Mouse (Mus musculus): ENCODE data around the gene Aoc3. TPM values are rescaled to one million over a fixed set of nuclear protein-coding genes. Genes with fewer than 3 reads are reported as not detected.
"Not testable (repeated sequence)": the region's sequence is repeated elsewhere in the genome, so short reads cannot be mapped to it uniquely, and the experiment has no call there.

Aoc3 gene
- polyA plus RNA-seq, 1 experiment from 2014 or later = 0.97 TPM

GRCm38 (mm10) chr11:101355916-101356315, 25.5 kb downstream of the Aoc3 start:
- Histone ChIP-seq H3K9ac (no peak overlapping the region), H3K27ac (no peak overlapping the region), H3K9me3 (replicated peaks) (no peaks in the 10 kb centered on the region), H3K4me1 (peaks cover 21% of the 10 kb centered on the region), H3K4me3 (replicated peaks) (no peak overlapping the region), H3K4me2 (no peak overlapping the region), H3K36me3 (no peaks in the 10 kb centered on the region), H3K27me3 (no peaks in the 10 kb centered on the region)
- WGBS = 86% methylated on average over 2 of the region's 2 CpGs
- ATAC-seq (replicated peaks; ENCODE audit: low FRiP score) = no peak

GRCm38 (mm10) chr11:101357505-101358182, 27.2 kb downstream of the Aoc3 start:
- Histone ChIP-seq H3K36me3 (no peaks in the 10 kb centered on the region), H3K9ac (no peak overlapping the region), H3K27me3 (no peaks in the 10 kb centered on the region), H3K4me1 (peaks cover 25% of the 10 kb centered on the region), H3K4me3 (replicated peaks) (no peak overlapping the region), H3K9me3 (replicated peaks) (no peaks in the 10 kb centered on the region), H3K4me2 (no peak overlapping the region), H3K27ac (no peak overlapping the region)
- no peak for ATAC-seq (replicated peaks; ENCODE audit: low FRiP score)
- 83% methylated on average over 3 of the region's 3 CpGs for WGBS

GRCm38 (mm10) chr11:101359776-101360175, 29.4 kb downstream of the Aoc3 start:
- Histone ChIP-seq H3K4me1 (peaks cover 32% of the 10 kb centered on the region), H3K9ac (no peak overlapping the region), H3K9me3 (replicated peaks) (no peaks in the 10 kb centered on the region), H3K4me3 (replicated peaks) (no peak overlapping the region), H3K4me2 (no peak overlapping the region), H3K36me3 (no peaks in the 10 kb centered on the region), H3K27ac (peak overlapping the region; percentile 64), H3K27me3 (no peaks in the 10 kb centered on the region)
- ATAC-seq (replicated peaks; ENCODE audit: low FRiP score) = no peak
- 61% methylated on average over 9 of the region's 9 CpGs for WGBS

GRCm38 (mm10) chr11:101360651-101361113, 30.3 kb downstream of the Aoc3 start:
- 0 out of 2 replicates have a peak, but pooled peaks have one; percentile 26 for ATAC-seq (replicated peaks; ENCODE audit: low FRiP score)
- Histone ChIP-seq H3K4me1 (peaks cover 32% of the 10 kb centered on the region), H3K4me2 (no peak overlapping the region), H3K9ac (no peak overlapping the region), H3K36me3 (no peaks in the 10 kb centered on the region), H3K4me3 (replicated peaks) (no peak overlapping the region), H3K27me3 (no peaks in the 10 kb centered on the region), H3K9me3 (replicated peaks) (no peaks in the 10 kb centered on the region), H3K27ac (peak overlapping the region; percentile 64)
- 36% methylated on average over 3 of the region's 3 CpGs for WGBS

GRCm38 (mm10) chr11:101364531-101364931, 34.1 kb downstream of the Aoc3 start:
- Histone ChIP-seq H3K4me1 (peaks cover 30% of the 10 kb centered on the region), H3K27ac (peak overlapping the region; percentile 52), H3K9me3 (replicated peaks) (no peaks in the 10 kb centered on the region), H3K27me3 (no peaks in the 10 kb centered on the region), H3K4me3 (replicated peaks) (no peak overlapping the region), H3K4me2 (no peak overlapping the region), H3K9ac (no peak overlapping the region), H3K36me3 (no peaks in the 10 kb centered on the region)
- no peak for ATAC-seq (replicated peaks; ENCODE audit: low FRiP score)
- WGBS = 78% methylated on average over 5 of the region's 5 CpGs

GRCm38 (mm10) chr11:101367326-101367935, 37.0 kb downstream of the Aoc3 start, which contains the start of gene G6pc:
Gene G6pc (plus strand): TSS chr11:101367561.
- ATAC-seq (replicated peaks; ENCODE audit: low FRiP score) = no peak
- no peak within 1 kb of the TSS for H3K4me2 ChIP-seq
- no peaks in the 10 kb centered on the region for H3K36me3 ChIP-seq
- no peak within 1 kb of the TSS for H3K27ac ChIP-seq
- no peaks in the 10 kb centered on the region for H3K9me3 ChIP-seq (replicated peaks)
- peaks cover 7% of the 10 kb centered on the region for H3K4me1 ChIP-seq
- no peaks in the 10 kb centered on the region for H3K27me3 ChIP-seq
- WGBS = 86% methylated on average over 8 of the region's 8 CpGs
- no peak within 1 kb of the TSS for H3K4me3 ChIP-seq (replicated peaks)
- H3K9ac ChIP-seq = no peak within 1 kb of the TSS

GRCm38 (mm10) chr11:101370141-101370540, 39.7 kb downstream of the Aoc3 start:
- Histone ChIP-seq H3K9ac (no peak overlapping the region), H3K4me2 (no peak overlapping the region), H3K4me1 (no peaks in the 10 kb centered on the region), H3K27me3 (no peaks in the 10 kb centered on the region), H3K27ac (no peak overlapping the region), H3K4me3 (replicated peaks) (no peak overlapping the region), H3K36me3 (no peaks in the 10 kb centered on the region), H3K9me3 (replicated peaks) (no peaks in the 10 kb centered on the region)
- no peak for ATAC-seq (replicated peaks; ENCODE audit: low FRiP score)
- WGBS = 73% methylated on average over 5 of the region's 5 CpGs

GRCm38 (mm10) chr11:101374421-101374938, 44.1 kb downstream of the Aoc3 start:
- 73% methylated on average over 7 of the region's 7 CpGs for WGBS

GRCm38 (mm10) chr11:101378196-101378595, 47.8 kb downstream of the Aoc3 start:
- not testable (repeated sequence) for H3K4me1 ChIP-seq; H3K4me3 ChIP-seq (replicated peaks); H3K27ac ChIP-seq; H3K9me3 ChIP-seq (replicated peaks); H3K27me3 ChIP-seq; H3K9ac ChIP-seq; H3K36me3 ChIP-seq; H3K4me2 ChIP-seq; ATAC-seq (replicated peaks; ENCODE audit: low FRiP score)
- WGBS = 93% methylated on average over 8 of the region's 8 CpGs

More at GRCm38 (mm10) chr11:101374421-101374938, 44.1 kb downstream of the Aoc3 start:
- H3K4me3 ChIP-seq (replicated peaks) = no peak overlapping the region
- H3K4me2 ChIP-seq = no peak overlapping the region
- H3K4me1 ChIP-seq = no peaks in the 10 kb centered on the region
- H3K36me3 ChIP-seq = no peaks in the 10 kb centered on the region
- no peak for ATAC-seq (replicated peaks; ENCODE audit: low FRiP score)
- H3K9ac ChIP-seq = no peak overlapping the region
- H3K27ac ChIP-seq = no peak overlapping the region
- no peaks in the 10 kb centered on the region for H3K27me3 ChIP-seq
- no peaks in the 10 kb centered on the region for H3K9me3 ChIP-seq (replicated peaks)

GRCm38 (mm10) chr11:101378926-101379325, 48.5 kb downstream of the Aoc3 start:
- ATAC-seq (replicated peaks; ENCODE audit: low FRiP score) = no peak
- Histone ChIP-seq H3K9ac (no peak overlapping the region), H3K27ac (no peak overlapping the region), H3K27me3 (no peaks in the 10 kb centered on the region), H3K4me3 (replicated peaks) (no peak overlapping the region), H3K4me1 (peaks cover 4% of the 10 kb centered on the region), H3K4me2 (no peak overlapping the region), H3K36me3 (no peaks in the 10 kb centered on the region), H3K9me3 (replicated peaks) (no peaks in the 10 kb centered on the region)
- 80% methylated on average over 6 of the region's 6 CpGs for WGBS

GRCm38 (mm10) chr11:101381817-101382216, 51.4 kb downstream of the Aoc3 start:
- ATAC-seq (replicated peaks; ENCODE audit: low FRiP score) = no peak; the same call in 1 of the 2 replicates
- H3K4me2 ChIP-seq = no peak overlapping the region
- WGBS = 10% methylated on average over 4 of the region's 4 CpGs
- H3K9ac ChIP-seq = no peak overlapping the region
- H3K9me3 ChIP-seq (replicated peaks) = no peaks in the 10 kb centered on the region
- H3K4me3 ChIP-seq (replicated peaks) = no peak overlapping the region
- no peaks in the 10 kb centered on the region for H3K36me3 ChIP-seq
- peaks cover 4% of the 10 kb centered on the region for H3K4me1 ChIP-seq
- H3K27me3 ChIP-seq = no peaks in the 10 kb centered on the region
- H3K27ac ChIP-seq = no peak overlapping the region

All from kidney, embryonic 15.5 days (tissue).